Mouse (Mus musculus) layer of hippocampus, postnatal 14 days (tissue): Measurements from ENCODE around the gene Mrpl45. TPM values are rescaled to one million over a fixed set of nuclear protein-coding genes. Genes with fewer than 3 reads are reported as not detected.

Experiments used
- DNase-seq, 2 experiments: peaks; one replicate each; pipeline ENCODE4 v3.0.0; 2021 to 2022; ENCODE audit warnings: low spot score in 2 of 2, mixed read lengths in 1 of 2
- total RNA-seq, 2 experiments: library from RNA; stranded (reverse); gene quantifications; 2 replicates each; pipeline ENCODE4 v1.2.3; 2021

Gene Mrpl45
- total RNA-seq, 2 experiments from 2014 or later = 20.4 to 22.7 TPM

DNA sequence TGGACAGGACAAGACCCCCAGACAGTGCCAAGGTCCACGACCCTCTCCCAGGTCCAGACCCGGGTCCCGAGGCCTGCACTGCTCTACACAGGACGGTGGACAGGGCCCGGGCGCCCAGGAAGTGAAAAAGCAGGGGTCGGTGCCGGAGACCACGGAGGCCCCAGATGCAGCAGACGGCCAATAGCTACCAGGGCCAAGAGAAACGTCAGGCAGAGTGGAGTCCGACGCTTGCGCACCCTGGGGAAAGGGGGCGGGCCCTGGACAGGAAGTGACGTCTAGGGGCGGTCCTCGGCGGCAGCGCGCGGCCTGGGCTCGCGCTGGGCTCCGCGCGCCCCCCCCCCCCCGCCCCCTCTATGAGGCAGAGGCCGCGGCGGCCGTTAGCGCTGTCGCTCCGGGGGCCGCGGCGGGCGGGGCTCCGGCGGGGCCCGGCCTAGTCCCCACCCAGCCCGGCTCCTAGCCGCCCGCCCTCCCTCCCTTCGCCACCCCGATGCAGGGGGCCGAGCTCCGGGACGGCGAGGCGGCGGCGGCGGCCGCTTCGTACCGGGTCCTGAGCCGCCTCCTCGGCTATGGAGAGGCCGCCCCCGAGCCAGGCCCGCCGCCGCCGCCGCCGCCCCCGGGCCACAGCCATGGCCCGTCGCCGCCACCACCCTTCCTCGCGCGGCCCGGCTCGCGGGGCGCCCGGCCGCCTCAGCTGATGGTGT lies 46.6 kb downstream of the Mrpl45 start, which contains the start of gene Socs7:
Gene Socs7, plus strand, starts transcription at position 604 of the 701 bp plus-strand sequence.
- DNase-seq = peak; percentile 89 to 96

DNA sequence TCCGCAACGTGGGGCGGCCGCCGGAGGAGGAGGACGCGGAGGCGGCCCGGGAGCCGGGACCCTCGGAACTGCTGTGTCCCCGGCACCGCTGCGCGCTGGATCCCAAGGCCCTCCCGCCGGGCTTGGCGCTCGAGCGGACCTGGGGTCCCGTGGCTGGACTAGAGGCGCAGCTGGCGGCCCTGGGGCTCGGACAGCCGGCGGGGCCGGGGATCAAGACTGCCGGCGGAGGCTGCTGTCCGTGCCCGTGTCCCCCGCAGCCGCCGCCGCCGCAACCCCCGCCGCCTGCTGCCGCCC lies 47.1 kb downstream of the Mrpl45 start:
- DNase-seq = peak in 1 of 2 experiments; percentile 30

DNA sequence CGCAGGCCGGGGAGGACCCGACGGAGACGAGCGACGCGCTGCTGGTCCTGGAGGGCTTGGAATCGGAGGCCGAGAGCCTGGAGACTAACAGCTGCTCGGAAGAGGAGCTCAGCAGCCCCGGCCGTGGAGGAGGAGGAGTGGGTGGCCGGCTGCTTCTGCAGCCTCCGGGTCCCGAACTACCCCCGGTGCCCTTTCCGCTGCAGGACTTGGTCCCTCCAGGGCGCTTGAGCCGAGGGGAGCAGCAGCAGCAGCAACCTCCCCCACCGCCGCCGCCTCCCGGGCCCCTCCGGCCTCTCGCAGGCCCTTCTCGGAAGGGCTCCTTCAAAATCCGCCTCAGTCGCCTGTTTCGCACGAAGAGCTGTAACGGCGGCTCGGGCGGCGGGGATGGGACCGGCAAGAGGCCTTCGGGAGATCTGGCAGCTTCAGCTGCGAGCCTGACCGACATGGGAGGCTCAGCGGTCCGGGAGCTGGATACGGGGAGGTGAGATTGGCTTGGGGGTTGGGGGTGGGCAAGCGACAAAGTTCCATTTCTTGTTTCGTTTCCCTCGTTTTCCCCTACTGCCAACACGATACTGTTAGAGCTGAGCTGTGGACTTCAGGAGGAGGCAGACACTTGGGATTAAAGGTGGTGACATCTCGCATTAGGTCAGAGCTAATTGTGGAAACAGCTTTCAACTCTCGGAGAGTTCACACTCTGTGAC lies 47.6 kb downstream of the Mrpl45 start:
- peak in 1 of 2 experiments; percentile 23 for DNase-seq

DNA sequence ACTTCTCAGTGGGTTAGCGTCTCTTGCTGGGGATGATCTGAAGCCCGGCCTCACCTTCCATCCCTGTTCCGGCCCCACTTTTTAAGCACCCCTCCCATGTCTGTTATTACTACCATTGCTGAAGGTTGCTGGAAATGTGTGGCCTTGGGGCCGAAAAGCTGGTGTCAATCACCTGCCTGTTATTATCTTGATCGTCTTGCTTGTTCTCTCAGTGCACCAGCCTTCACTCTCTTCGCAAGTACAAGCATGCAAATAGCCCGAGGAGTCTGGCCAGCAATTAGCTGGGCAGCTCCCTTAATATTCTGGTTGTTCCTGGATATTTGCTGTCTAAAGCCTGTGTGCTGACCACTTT lies 48.1 kb downstream of the Mrpl45 start:
- DNase-seq = no peak

DNA sequence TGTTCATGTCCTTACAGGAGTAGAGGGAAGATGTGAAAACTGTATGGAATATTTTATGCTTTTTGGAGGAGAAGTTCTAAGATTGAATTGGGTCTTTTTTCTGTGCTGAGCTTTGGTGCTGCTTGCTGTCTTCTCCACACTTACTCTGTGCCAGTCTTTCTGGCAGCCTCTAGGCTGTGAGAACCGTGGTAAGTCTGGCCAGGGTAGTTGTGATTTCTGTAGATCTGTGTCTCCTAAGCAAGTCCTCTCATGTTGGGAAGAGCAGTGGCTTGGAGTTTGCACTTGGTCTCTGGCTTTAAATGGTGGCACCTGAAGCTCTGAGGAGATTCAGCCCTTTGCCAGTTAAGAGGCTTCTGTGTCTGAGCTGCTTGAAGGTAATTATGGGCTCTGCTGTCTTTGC lies 50.0 kb downstream of the Mrpl45 start:
- no peak for DNase-seq

DNA sequence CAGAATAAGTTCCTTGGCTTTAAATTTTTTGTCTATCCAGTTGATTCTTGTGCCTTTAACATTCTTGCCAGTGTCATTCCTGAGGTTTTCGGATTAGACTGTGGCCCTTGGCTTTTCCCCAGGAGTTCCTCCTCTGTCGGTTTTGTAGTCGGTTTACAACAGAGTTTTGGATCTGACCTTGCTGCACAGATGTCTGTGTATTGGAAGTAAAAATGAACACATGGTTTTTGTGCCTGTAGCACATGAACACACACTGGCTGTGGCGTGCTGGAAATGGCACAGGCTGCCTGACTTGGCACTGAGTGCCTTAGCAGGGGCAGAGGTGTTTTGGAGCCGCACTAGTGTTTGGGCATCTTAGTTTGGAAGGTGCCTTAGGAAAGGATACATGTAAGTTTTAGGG lies 53.0 kb downstream of the Mrpl45 start:
- peak in 1 of 2 experiments; percentile 22 for DNase-seq

DNA sequence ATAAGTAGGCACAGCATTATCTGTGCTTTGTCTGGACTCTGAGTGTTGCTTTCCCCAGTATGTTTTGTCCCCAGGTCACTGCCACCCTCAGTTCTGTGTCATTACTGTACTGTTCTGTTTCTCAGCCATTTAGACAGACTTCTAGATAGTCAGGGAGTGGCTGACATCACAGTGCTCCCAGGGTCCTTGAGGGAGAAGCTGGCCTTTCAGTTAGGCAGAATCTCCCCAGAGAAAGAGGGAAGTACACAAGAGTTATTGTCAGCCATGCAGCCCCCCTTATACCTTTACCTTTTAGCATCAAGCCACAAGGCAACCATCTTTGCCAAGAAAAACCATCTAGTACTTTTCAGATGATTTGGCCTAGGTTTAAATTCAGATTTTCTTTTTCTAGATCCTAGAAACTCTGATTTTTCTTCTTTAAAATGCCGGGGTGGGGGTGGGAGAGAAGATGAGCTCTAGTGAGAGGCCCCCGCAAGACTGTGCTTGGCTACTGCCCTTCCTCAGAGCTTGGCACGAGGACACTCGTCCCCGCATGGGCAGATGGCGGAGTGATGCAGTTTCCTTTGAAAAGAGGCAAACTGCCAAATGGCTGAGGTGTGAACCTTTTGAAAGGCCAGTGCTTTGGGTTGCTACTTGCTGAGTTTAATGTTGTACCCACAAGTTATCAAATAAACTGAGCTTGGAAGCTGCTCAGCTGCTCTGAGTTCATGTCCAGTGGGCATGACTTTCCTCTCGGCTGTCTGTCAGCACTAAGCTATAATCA lies 55.0 kb downstream of the Mrpl45 start:
- DNase-seq = no peak

DNA sequence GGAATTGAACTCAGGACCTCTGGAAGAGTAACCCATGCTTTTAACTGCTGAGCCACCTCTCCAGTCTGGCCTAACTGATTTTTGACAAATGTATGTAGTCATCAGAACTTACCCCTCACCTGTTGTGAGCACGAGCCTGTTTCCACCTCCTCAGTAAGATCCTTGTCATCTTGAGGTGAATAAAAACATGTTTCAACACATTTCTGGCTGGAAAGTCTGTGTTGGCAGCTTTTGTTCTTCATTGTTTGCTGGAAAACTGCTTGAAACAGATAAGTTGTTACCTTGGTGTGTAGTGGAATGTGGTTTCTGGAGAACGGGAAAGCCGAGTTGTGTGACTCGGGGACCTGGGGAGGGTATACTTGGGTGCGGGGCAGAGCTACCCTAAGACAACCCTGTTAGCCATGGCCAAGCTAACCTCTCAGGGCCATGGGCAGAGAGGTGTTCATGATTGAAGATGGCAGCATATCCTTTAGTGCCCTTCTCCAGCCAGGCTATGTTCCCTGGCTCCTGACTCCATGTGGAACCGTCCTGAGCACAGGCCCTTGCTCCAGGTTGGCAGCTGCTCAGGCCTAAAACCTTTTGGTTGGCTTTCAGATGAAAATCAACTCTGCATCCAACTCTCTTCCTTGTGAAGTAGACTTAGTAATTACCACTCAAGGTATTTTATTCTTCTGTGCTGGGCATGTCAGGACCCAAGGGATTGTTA lies 56.8 kb downstream of the Mrpl45 start:
- DNase-seq = no peak

DNA sequence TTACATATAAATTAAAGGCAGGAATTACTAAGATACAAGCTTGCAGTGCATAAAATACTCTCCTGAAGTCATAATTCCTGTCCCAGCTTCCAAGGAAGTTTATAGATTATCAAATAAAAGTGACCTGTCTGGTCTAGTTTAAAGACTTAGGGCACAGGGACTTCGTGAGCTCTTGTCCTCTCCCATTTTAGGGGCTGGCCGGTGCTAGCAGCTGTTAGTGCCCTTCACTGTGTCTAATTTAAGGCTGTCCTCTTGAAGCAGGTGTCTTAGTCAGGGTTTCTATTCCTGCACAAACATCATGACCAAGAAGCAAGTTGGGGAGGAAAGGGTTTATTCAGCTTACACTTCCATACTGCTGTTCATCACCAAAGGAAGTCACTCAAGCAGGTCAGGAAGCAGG lies 57.9 kb downstream of the Mrpl45 start:
- no peak for DNase-seq

Other genes with a start within 250 kb of the Mrpl45 start
- gene Tbx21, start 200.4 kb upstream of the Mrpl45 start, total RNA-seq = under 1 TPM in 1 of 2 experiments, not detected in 1; 0.19 TPM
- 10 to 100 TPM; 60.9 to 68.4 TPM for gene Tbkbp1, start 164.2 kb upstream of the Mrpl45 start, total RNA-seq
- gene Kpnb1, start 127.8 kb upstream of the Mrpl45 start, total RNA-seq = 100 to 1,000 TPM; 129 to 132 TPM
- 100 to 1,000 TPM; 138 TPM for gene Npepps, start 35.1 kb upstream of the Mrpl45 start, total RNA-seq
- under 1 TPM; 0.21 to 0.24 TPM for gene Gpr179, start 36.4 kb downstream of the Mrpl45 start, total RNA-seq
- 10 to 100 TPM; 75.2 to 77.8 TPM for gene Socs7, start 46.8 kb downstream of the Mrpl45 start, total RNA-seq
- gene Arhgap23, start 99.8 kb downstream of the Mrpl45 start, total RNA-seq = 10 to 100 TPM; 66.7 to 70.0 TPM
- gene 4933428G20Rik, start 184.6 kb downstream of the Mrpl45 start, total RNA-seq = not detected